Mouse (Mus musculus) embryonic facial prominence, embryonic 11.5 days (tissue): ENCODE data around the gene AB124611. TPM values are rescaled to one million over a fixed set of nuclear protein-coding genes. Genes with fewer than 3 reads are reported as not detected.
"Not testable (repeated sequence)": the region's sequence is repeated elsewhere in the genome, so short reads cannot be mapped to it uniquely, and the experiment has no call there.

Source experiments
- ATAC-seq: fragments of 200-750 bp; cut with Nextera tagmentation; replicated peaks from 2 replicates; pipeline ENCODE4 v1.8.0; 2017; ENCODE audit warnings: low read depth; ENCODE audit not compliant: insufficient number of reproducible peaks, low FRiP score, low TSS enrichment
- DNase-seq: peaks from one replicate; pipeline ENCODE4 v3.0.0-alpha.2; 2015; ENCODE audit warnings: low spot score
- H3K27ac ChIP-seq: fragments of 300-500 bp; sonication (generic); replicated peaks from 2 replicates; pipeline ENCODE4 v1.5.1; 2014; ENCODE audit warnings: mild to moderate bottlenecking, low read depth, low read length, control low read depth
- H3K27me3 ChIP-seq: fragments of 300-500 bp; sonication (generic); 2 replicates; pipeline ENCODE4 v1.6.1; 2014; ENCODE audit warnings: mild to moderate bottlenecking, low read length, moderate library complexity, mixed read lengths; ENCODE audit not compliant: control insufficient read depth, insufficient read depth
- H3K36me3 ChIP-seq: fragments of 300-500 bp; sonication (generic); replicated peaks from 2 replicates; pipeline ENCODE4 v1.6.1; 2014; ENCODE audit warnings: low read depth, mild to moderate bottlenecking, low read length, moderate library complexity, mixed read lengths; ENCODE audit not compliant: control insufficient read depth, insufficient read depth
- H3K4me1 ChIP-seq: fragments of 300-500 bp; sonication (generic); 2 replicates; pipeline ENCODE4 v1.6.1; 2014; ENCODE audit warnings: low read length, mixed read lengths; ENCODE audit not compliant: control insufficient read depth, insufficient read depth
- H3K4me2 ChIP-seq: fragments of 300-500 bp; sonication (generic); 2 replicates; pipeline ENCODE4 v1.6.1; 2014; ENCODE audit warnings: low read depth, mild to moderate bottlenecking, control low read depth, low read length, moderate library complexity
- H3K4me3 ChIP-seq: fragments of 300-500 bp; sonication (generic); 2 replicates; pipeline ENCODE4 v1.5.1; 2014; ENCODE audit warnings: low read depth, low read length, control low read depth
- H3K9ac ChIP-seq: fragments of 300-500 bp; sonication (generic); replicated peaks from 2 replicates; pipeline ENCODE4 v1.6.1; 2014; ENCODE audit warnings: mild to moderate bottlenecking, control low read depth, low read length
- H3K9me3 ChIP-seq: fragments of 300-500 bp; sonication (generic); replicated peaks from 2 replicates; pipeline ENCODE4 v1.6.1; 2016; ENCODE audit warnings: mild to moderate bottlenecking, low read length, inconsistent platforms, mixed read lengths; ENCODE audit not compliant: control insufficient read depth
- WGBS: fragments of 180-500 bp; shearing (Covaris S2); extraction: QIAGEN DNeasy Blood & Tissue Kit; methylation state at CpG from one replicate; pipeline ENCODE4 v1.1.7; 2014; 5-methylcytosine and 5-hydroxymethylcytosine counted together
- polyA plus RNA-seq: library from polyadenylated mRNA; unstranded; fragments of >200 nt; fragmentation: Nextera tagmentation; extraction: Ambion mirVana; gene quantifications from 2 replicates; pipeline ENCODE4 v1.2.1, GENCODE M21; 2014

The AB124611 gene
- polyA plus RNA-seq, 1 experiment from 2014 or later, result 1.00 TPM

DNA sequence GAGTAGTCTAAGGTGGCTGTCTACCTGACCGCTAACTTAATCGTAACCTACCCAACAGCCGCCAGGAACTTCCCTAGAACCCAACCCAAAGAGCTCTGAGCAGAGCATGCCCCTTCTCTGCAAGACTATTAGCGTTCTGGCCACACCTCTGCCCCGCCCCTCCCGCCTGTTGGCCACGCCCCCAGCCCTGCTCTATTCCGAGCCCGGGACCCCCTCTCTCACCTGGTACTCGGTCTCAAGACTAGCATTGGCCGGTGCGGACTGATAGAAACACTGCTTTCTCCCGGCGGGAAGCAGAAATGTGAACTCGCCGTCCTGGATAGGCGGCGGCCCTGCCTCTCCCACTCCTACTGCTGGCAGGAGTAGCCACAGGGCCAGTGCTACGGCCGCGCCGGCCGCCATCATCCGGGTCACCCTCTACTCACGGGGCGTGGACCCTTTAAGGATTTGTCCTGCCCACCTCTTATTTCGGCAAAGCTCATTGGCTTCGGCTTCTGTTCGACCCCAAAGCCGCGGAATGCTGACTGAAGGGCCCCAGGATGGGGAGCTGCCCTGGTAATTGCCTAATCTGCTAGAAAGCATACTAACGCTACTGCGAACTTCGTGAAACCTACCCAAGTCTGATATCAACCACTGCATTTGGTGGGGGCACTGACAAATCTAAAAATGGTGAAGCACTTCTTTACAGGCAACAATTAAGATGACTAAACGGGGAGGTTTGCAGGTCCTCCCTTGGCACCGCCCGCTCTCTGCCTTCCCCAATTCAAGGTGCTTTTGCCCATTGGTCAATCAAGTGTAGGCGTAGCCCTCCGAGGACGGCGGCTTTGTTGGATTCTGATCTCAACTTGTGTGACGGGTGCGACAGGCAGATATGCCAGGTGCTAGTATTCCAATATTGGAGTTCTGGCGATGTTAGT is 15.9 kb upstream of the AB124611 start, which contains the start of gene Tmed1:
Gene Tmed1 (minus strand): TSS at position 481 of the 917 bp plus-strand sequence.
- Histone ChIP-seq H3K27ac (peak within 1 kb of the TSS; percentile 86), H3K4me1 (peaks cover 4% of the 10 kb centered on the region; the same call in 1 of the 2 replicates), H3K27me3 (no peaks in the 10 kb centered on the region), H3K4me2 (peak within 1 kb of the TSS; percentile 56), H3K9me3 (no peaks in the 10 kb centered on the region), H3K36me3 (peaks cover 9% of the 10 kb centered on the region), H3K9ac (peak within 1 kb of the TSS; percentile 75), H3K4me3 (peak within 1 kb of the TSS; percentile 71)
- 0% methylated on average over 44 of the region's 44 CpGs for WGBS
- peak; percentile 97 for DNase-seq
- peak; percentile 93 for ATAC-seq

DNA sequence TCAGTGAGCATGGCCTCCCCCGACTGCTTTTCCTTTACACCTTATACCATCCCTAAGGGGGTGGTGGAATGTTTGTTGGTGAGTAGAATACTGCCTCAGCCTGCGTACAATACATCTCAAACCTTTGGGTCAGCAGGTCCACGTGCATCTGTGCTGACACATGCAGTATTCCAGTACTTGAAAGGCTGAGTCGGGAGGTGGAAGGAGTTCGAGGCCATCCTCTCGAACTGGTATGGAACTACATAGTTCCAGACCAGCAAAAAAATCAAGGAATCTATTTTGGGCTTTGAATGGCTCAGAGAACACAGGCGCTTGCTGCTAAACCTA is 15.3 kb upstream of the AB124611 start:
- H3K4me1 ChIP-seq, result peaks cover 4% of the 10 kb centered on the region; the same call in 1 of the 2 replicates
- peak overlapping the region; percentile 56 for H3K4me2 ChIP-seq
- no peak for DNase-seq
- ATAC-seq, result no peak; the same call in 1 of the 2 replicates
- peak overlapping the region; percentile 71 for H3K4me3 ChIP-seq
- no peaks in the 10 kb centered on the region for H3K9me3 ChIP-seq
- peak overlapping the region; percentile 55 for H3K9ac ChIP-seq
- no peak overlapping the region for H3K27ac ChIP-seq
- H3K27me3 ChIP-seq, result no peaks in the 10 kb centered on the region
- 7% methylated on average over 7 of the region's 7 CpGs for WGBS
- peaks cover 9% of the 10 kb centered on the region for H3K36me3 ChIP-seq

DNA sequence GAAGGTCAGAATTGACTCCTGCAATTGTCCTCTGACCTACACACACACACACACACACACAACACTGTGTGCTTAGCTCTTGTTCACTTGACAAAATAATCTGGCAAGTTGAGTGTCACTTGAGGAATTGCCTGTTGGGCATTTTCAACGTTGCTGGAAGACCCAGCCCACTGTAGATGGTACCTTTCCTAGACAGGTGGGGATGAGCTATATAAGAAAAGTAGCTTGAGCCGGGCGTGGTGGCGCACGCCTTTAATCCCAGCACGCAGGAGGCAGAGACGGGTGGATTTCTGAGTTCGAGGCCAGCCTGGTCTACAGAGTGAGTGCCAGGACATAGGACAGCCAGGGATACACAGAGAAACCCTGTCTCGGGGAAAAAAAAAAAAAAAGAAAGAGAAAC is 14.9 kb upstream of the AB124611 start:
- no peak for DNase-seq
- WGBS, result 80% methylated on average over 9 of the region's 9 CpGs

DNA sequence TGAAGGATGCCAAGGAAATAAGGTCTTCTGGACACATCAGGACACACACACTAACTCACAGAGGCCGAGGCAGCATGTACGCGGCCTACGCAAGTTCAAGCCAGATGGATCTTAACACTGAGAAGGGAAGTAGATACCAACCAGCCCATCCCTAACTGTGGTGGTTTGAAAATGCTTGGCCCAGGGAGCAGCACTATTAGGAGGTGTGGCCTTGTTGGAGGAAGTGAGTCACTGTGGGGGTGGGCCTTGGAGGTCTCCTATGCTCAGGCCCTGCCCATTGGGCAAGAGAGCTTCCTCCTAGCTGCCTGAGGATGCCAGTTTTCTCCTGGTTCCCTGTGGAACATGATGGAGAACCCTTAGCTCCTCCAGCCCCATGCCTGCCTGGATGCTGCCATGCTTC is 12.5 kb upstream of the AB124611 start:
- 100% methylated on average over 4 of the region's 4 CpGs for WGBS
- Histone ChIP-seq H3K4me3 (no peak overlapping the region), H3K4me1 (peaks cover 4% of the 10 kb centered on the region; the same call in 1 of the 2 replicates), H3K9me3 (no peaks in the 10 kb centered on the region), H3K4me2 (no peak overlapping the region), H3K27me3 (no peaks in the 10 kb centered on the region), H3K9ac (no peak overlapping the region), H3K27ac (no peak overlapping the region), H3K36me3 (no peaks in the 10 kb centered on the region)
- DNase-seq, result no peak
- no peak for ATAC-seq

More for the DNA sequence above, 14.9 kb upstream of the AB124611 start:
- Histone ChIP-seq H3K36me3 (peaks cover 9% of the 10 kb centered on the region; the same call in 1 of the 2 replicates), H3K9me3 (no peaks in the 10 kb centered on the region), H3K27me3 (no peaks in the 10 kb centered on the region), H3K9ac (peak overlapping the region; percentile 55), H3K27ac (no peak overlapping the region), H3K4me2 (peak overlapping the region; percentile 56), H3K4me1 (peaks cover 4% of the 10 kb centered on the region; the same call in 1 of the 2 replicates), H3K4me3 (peak overlapping the region; percentile 71)
- ATAC-seq, result no peak

DNA sequence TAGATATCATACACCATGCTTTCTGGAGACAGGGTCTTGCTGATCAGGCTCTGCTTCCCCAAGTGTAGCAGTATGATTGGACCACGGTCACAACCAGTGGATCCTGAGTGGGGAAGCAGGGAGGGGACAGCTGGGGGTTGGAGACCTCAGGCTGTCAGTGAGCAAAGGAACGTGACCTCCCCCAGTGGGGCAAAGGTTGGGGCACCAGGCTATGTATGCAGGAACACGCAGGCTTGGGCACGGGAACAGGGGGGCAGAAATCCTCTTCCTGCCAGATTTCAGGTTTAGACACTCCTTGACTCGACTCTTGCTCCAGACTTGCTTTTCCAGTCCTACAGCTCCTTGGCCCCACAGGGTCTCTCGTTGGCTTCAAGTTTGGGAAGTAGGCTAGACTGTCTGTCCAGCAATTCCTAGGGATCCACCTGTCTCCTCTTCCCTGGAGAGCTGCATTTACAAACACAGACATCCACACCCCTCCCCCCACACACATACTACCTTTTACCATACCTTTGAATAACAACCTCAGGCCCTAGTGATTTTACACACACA is 8.0 kb upstream of the AB124611 start:
- DNase-seq (no peak), ATAC-seq (no peak)
- H3K27me3 ChIP-seq, result no peaks in the 10 kb centered on the region
- H3K4me1 ChIP-seq, result no peaks in the 10 kb centered on the region
- no peak overlapping the region for H3K27ac ChIP-seq
- no peak overlapping the region for H3K4me2 ChIP-seq
- no peak overlapping the region for H3K9ac ChIP-seq
- H3K36me3 ChIP-seq, result no peaks in the 10 kb centered on the region
- 79% methylated on average over 6 of the region's 6 CpGs for WGBS
- no peak overlapping the region for H3K4me3 ChIP-seq
- H3K9me3 ChIP-seq, result no peaks in the 10 kb centered on the region

DNA sequence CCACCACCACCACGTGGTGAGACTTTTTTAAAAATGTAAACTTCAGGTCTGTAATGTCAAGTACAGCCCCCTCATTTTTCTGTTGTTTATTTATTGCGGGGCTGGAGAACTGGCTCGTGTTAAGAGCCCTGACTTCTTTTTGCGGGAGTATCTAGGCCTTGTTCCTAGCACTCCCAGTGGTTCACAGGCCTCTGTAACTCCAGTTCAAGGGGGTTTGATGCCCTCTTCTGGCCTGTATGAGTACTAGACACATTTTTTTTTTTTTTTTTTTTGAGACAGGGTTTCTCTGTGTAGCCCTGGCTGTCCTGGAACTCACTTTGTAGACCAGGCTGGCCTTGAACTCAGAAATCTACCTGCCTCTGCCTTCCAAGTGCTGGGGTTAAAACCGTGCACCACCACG is 7.3 kb upstream of the AB124611 start:
- not testable (repeated sequence) for H3K27ac ChIP-seq, H3K4me1 ChIP-seq, ATAC-seq, H3K4me3 ChIP-seq, DNase-seq, H3K4me2 ChIP-seq, H3K9ac ChIP-seq, H3K27me3 ChIP-seq, H3K9me3 ChIP-seq, H3K36me3 ChIP-seq
- 87% methylated on average over 6 of the region's 6 CpGs for WGBS

DNA sequence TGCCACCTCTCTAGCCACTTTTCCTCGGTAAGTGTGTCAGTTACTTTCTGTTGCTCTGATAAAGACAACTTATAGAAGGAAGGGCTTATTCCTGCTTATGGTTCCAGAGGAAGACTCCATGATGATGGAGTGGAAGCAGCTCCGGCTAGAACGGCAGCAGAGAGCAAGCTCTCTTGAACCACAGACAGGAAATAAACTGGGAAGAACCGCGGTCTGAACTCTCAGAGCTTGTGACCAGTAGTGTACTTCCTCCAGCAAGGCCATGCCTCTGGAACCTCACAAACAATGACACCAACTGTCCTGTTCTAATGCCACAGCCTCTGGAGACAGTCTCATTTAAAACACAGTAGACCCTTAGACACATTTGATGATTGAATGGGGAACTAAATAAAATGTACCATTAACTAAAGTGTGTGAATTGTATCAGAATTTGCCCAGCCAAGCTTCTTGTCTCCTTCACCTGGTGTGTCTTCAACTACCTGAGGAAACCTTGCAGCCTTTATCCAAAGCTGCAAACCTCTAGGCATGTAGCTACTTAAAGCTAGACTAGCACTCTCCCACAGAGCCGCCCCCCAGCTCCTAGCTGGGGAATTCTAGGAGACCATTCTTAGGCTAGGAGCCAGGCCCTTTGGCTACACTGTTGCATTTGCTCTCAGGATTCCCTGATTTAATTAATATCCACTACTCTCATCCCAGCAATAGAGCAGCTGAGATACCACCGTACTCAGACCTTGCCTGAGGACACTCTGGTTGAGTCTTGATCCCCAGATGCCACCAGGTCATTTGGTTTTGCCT is 637 bp upstream of the AB124611 start:
- Histone ChIP-seq H3K4me3 (no peak overlapping the region), H3K9me3 (no peaks in the 10 kb centered on the region), H3K4me1 (no peaks in the 10 kb centered on the region), H3K27ac (no peak overlapping the region), H3K36me3 (no peaks in the 10 kb centered on the region), H3K9ac (no peak overlapping the region), H3K27me3 (no peaks in the 10 kb centered on the region), H3K4me2 (no peak overlapping the region)
- ATAC-seq (no peak), DNase-seq (no peak)
- 76% methylated on average over 7 of the region's 7 CpGs for WGBS
